Mouse (Mus musculus): Measurements from ENCODE around the gene Klhl41.

DNA sequence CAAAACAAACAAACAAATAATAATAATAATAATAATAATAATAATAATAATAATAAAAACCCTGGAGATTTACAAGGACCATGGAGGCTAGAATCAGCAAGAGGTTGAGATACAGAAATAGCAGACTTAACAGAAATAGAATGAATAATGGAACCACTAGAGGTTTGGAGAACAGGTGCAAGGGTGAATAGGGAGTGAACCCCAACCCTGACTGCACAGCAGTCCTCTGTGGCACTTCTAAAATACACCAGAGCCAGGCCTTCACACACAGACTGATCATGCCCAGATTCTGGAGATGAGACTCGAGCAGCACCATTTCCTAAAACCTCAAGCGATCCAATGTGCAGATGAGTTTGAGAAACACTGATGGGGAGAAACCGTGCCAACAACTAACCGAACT, 12.0 kb downstream of the Klhl41 start:
- TF ChIP-seq POLR2A (IDR thresholded peaks at IDR 0.05; ENCODE audit: borderline replicate concordance, insufficient read depth, low read length) = no peak
- no peak for TF ChIP-seq CTCF (IDR thresholded peaks at IDR 0.05; ENCODE audit: borderline replicate concordance, insufficient read depth, low read depth, low read length)

Measured in cerebellum, adult 2 months (tissue).